8 mouse cellular contexts compared by ENCODE assay signal in the genomic region with DNA sequence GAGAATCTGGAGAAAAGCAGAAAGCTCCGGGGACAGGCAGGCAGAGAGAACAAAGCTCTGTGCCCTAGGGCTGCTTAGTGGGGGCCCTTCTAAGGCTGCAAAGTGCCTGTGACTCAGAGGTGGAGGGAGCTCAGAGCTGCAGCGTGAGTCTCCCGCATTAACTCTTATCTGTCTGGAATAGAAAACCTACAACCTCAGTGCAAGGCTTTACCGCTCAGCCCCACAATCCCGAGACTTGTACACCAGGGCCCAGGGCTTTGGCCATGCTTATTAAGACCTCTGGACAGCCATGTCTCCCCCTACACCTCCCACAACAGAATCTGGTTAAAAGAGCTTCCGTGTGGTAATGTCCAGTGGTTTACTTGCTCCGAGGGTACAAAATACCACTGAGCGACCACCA. TPM values are rescaled to one million over a fixed set of nuclear protein-coding genes. Genes with fewer than 3 reads are reported as not detected.
A peak's percentile ranks its signal among the peaks of the same experiment; 100 is the strongest.
DNase-seq lines count a peak whose midpoint lies in the region; ATAC-seq and TF ChIP-seq lines count a peak whose summit lies in the region.

No protein-coding gene starts in this region.

- TF ChIP-seq POLR2A in MEL (IDR thresholded peaks at IDR 0.05; ENCODE audit: control insufficient read depth in 1 of 2, insufficient read depth in 1 of 2, low read depth in 1 of 2, low read length in 2 of 2, poor library complexity in 1 of 2) = no peak

- peak overlapping the region; percentile 84 for H3K9ac ChIP-seq in MEL (ENCODE audit: control insufficient read depth, low read depth, low read length, poor library complexity, severe bottlenecking)
- peak overlapping the region; percentile 81 for H3K9ac ChIP-seq in forebrain, embryonic 13.5 days
- H3K9ac ChIP-seq in liver, postnatal 0 days (replicated peaks) = no peak overlapping the region

- peak overlapping the region; percentile 94 for H3K4me2 ChIP-seq in forebrain, embryonic 13.5 days
- peak overlapping the region; percentile 77 for H3K4me2 ChIP-seq in liver, postnatal 0 days (ENCODE audit: low read depth, low read length)

- WGBS in forebrain, embryonic 13.5 days = under 1% methylated on average over 8 of the region's 8 CpGs
- 14% methylated on average over 8 of the region's 8 CpGs for WGBS in liver, postnatal 0 days (ENCODE audit: insufficient replicate concordance)

- peaks cover 0 to 4% of the 10 kb centered on the region in 2 experiments; a peak in 1 of 4 replicates for H3K36me3 ChIP-seq in MEL (ENCODE audit: control insufficient read depth in 1 of 2, insufficient read depth in 2 of 2, low read length in 2 of 2)
- H3K36me3 ChIP-seq in forebrain, embryonic 13.5 days (ENCODE audit: poor library complexity, severe bottlenecking) = no peaks in the 10 kb centered on the region
- no peaks in the 10 kb centered on the region for H3K36me3 ChIP-seq in liver, postnatal 0 days (replicated peaks; ENCODE audit: insufficient read depth, low read length)

- no peak for ATAC-seq in forebrain, embryonic 13.5 days
- ATAC-seq in liver, postnatal 0 days = no peak
- ATAC-seq in cerebellum, adult (ENCODE audit: insufficient number of reproducible peaks, low FRiP score, low TSS enrichment) = no peak

- DNase-seq in adrenal gland, adult (ENCODE audit: inconsistent age in 2 of 2, low spot score in 1 of 2) = peak; percentile 62 to 78
- no peak for DNase-seq in adrenal gland, postnatal 4 days (ENCODE audit: low spot score in 2 of 2)
- DNase-seq in MEL (ENCODE audit: low read depth, low spot score) = peak; percentile 36
- DNase-seq in liver, postnatal 0 days = no peak
- DNase-seq in layer of hippocampus, adult 8-10 months (ENCODE audit: low spot score in 2 of 2) = no peak
- no peak for DNase-seq in gastrocnemius, postnatal 10 days

- H3K4me3 ChIP-seq in MEL (ENCODE audit: control insufficient read depth in 1 of 2, insufficient read depth in 1 of 2, low read depth in 2 of 2, low read length in 2 of 2) = peak overlapping the region; percentile 59 to 80
- H3K4me3 ChIP-seq in forebrain, embryonic 13.5 days = peak overlapping the region; percentile 71
- peak overlapping the region; percentile 60 for H3K4me3 ChIP-seq in liver, postnatal 0 days (ENCODE audit: low read depth, low read length)

- H3K4me1 ChIP-seq in MEL (ENCODE audit: control insufficient read depth in 1 of 2, insufficient read depth in 2 of 2, low read length in 2 of 2) = peaks cover 6 to 17% of the 10 kb centered on the region in 2 experiments; a peak in 3 of 4 replicates
- H3K4me1 ChIP-seq in forebrain, embryonic 13.5 days = peaks cover 40% of the 10 kb centered on the region
- H3K4me1 ChIP-seq in liver, postnatal 0 days (ENCODE audit: insufficient read depth) = peaks cover 9% of the 10 kb centered on the region

- TF ChIP-seq EP300 in MEL (IDR thresholded peaks at IDR 0.05; ENCODE audit: low read depth in 1 of 2, low read length in 2 of 2) = no peak; a peak in 1 of 4 replicates
- no peak for TF ChIP-seq EP300 in liver, postnatal 0 days (IDR thresholded peaks at IDR 0.05; ENCODE audit: low read depth)

- H3K27me3 ChIP-seq in MEL (ENCODE audit: control insufficient read depth in 1 of 2, insufficient read depth in 2 of 2, low read length in 2 of 2) = no peaks in the 10 kb centered on the region
- 0 out of 2 replicates have a peak, but pooled peaks cover 6% of the 10 kb centered on the region for H3K27me3 ChIP-seq in forebrain, embryonic 13.5 days
- peaks cover 38% of the 10 kb centered on the region for H3K27me3 ChIP-seq in liver, postnatal 0 days (ENCODE audit: insufficient read depth, low read length)

- TF ChIP-seq RAD21 in MEL (IDR thresholded peaks at IDR 0.05; ENCODE audit: low read depth, low read length) = no peak

- TF ChIP-seq CTCF in MEL (IDR thresholded peaks at IDR 0.05 in 2 of 3, conservative IDR thresholded peaks at IDR 0.05 in 1 of 3; ENCODE audit: control insufficient read depth in 1 of 3, insufficient read depth in 1 of 3, low read depth in 2 of 3, low read length in 3 of 3, poor library complexity in 1 of 3, severe bottlenecking in 1 of 3) = no peak
- TF ChIP-seq CTCF in liver, postnatal 0 days (IDR thresholded peaks at IDR 0.05; ENCODE audit: low read depth) = no peak

- no peaks in the 10 kb centered on the region; the same call in 1 of the 2 replicates for H3K79me2 ChIP-seq in MEL (ENCODE audit: control insufficient read depth, insufficient read depth, low read length, poor library complexity)

- H3K27ac ChIP-seq in MEL (ENCODE audit: control insufficient read depth, low read depth, low read length) = no peak overlapping the region
- 0 out of 2 replicates have a peak overlapping the region, but pooled peaks have one; percentile 31 for H3K27ac ChIP-seq in forebrain, embryonic 13.5 days
- H3K27ac ChIP-seq in liver, postnatal 0 days (ENCODE audit: low read depth) = no peak overlapping the region

- no peaks in the 10 kb centered on the region for H3K9me3 ChIP-seq in MEL (replicated peaks; ENCODE audit: insufficient read depth, low read length)
- H3K9me3 ChIP-seq in forebrain, embryonic 13.5 days (replicated peaks) = no peaks in the 10 kb centered on the region
- no peaks in the 10 kb centered on the region for H3K9me3 ChIP-seq in liver, postnatal 0 days (ENCODE audit: low read length)

TF ChIP-seq in MEL, 35 proteins besides CTCF, POLR2A, EP300 and RAD21:
- no peak for TF ChIP-seq ZC3H11A (IDR thresholded peaks at IDR 0.05; ENCODE audit: low read depth, low read length)
- no peak for TF ChIP-seq MXI1 (IDR thresholded peaks at IDR 0.05; ENCODE audit: low read depth, low read length)
- TF ChIP-seq JUND (IDR thresholded peaks at IDR 0.05; ENCODE audit: low read depth, low read length) = no peak
- TF ChIP-seq RCOR1 (IDR thresholded peaks at IDR 0.05; ENCODE audit: low read depth, low read length) = no peak
- TF ChIP-seq MAFK (IDR thresholded peaks at IDR 0.05; ENCODE audit: borderline replicate concordance, low read depth, low read length) = no peak
- no peak for TF ChIP-seq USF2 (IDR thresholded peaks at IDR 0.05; ENCODE audit: borderline replicate concordance in 1 of 2, insufficient read depth in 1 of 2, low read depth in 1 of 2, low read length in 2 of 2)
- TF ChIP-seq USF1 (IDR thresholded peaks at IDR 0.05; ENCODE audit: low read depth, low read length) = no peak
- no peak for TF ChIP-seq UBTF (IDR thresholded peaks at IDR 0.05; ENCODE audit: borderline replicate concordance, insufficient read depth, low read depth, low read length)
- no peak for TF ChIP-seq GABPA (IDR thresholded peaks at IDR 0.05; ENCODE audit: low read depth, low read length)
- TF ChIP-seq ZMIZ1 (IDR thresholded peaks at IDR 0.05; ENCODE audit: low read depth, low read length) = no peak
- no peak for TF ChIP-seq ZKSCAN1 (IDR thresholded peaks at IDR 0.05; ENCODE audit: low read depth, low read length)
- TF ChIP-seq POLR2AphosphoS2 (IDR thresholded peaks at IDR 0.05; ENCODE audit: low read length) = no peak
- TF ChIP-seq CHD2 (IDR thresholded peaks at IDR 0.05; ENCODE audit: low read length) = no peak
- no peak for TF ChIP-seq MEF2A (IDR thresholded peaks at IDR 0.05; ENCODE audit: extremely low read depth, insufficient replicate concordance, low read depth, low read length, poor library complexity, severe bottlenecking)
- TF ChIP-seq MYC (IDR thresholded peaks at IDR 0.05; ENCODE audit: low read depth, low read length) = no peak

RNA-seq across cellular contexts. Expression of gene Cpne2, which starts 0.8 kb away (rescaled TPM):
- total RNA-seq in adrenal gland, postnatal 4 days (2021) = 10 to 100 TPM; 18.1 to 20.4 TPM
- total RNA-seq in MEL (2012; rRNA removed) = 15.7 and 19.1 TPM in 2 replicates
- 10 to 100 TPM in 1 of 2 experiments, not detected in 1; 29.7 TPM for polyA plus RNA-seq in MEL (2012; ENCODE audit: insufficient read depth in 1 of 2, insufficient read length in 2 of 2, low read depth in 1 of 2, low replicate concordance in 2 of 2, missing spikeins in 1 of 2)
- polyA plus RNA-seq in forebrain, embryonic 13.5 days (2015; fragmentation: Nextera tagmentation; extraction: Ambion mirVana) = 14.3 and 18.6 TPM in 2 replicates
- polyA plus RNA-seq in liver, postnatal 0 days (2015; fragmentation: Nextera tagmentation; extraction: Ambion mirVana) = 3.9 and 4.2 TPM in 2 replicates
- 10 to 100 TPM; 45.0 to 47.3 (median 46.7) TPM for total RNA-seq in layer of hippocampus, adult 8-10 months (2022)
- total RNA-seq in gastrocnemius, postnatal 10 days (2021) = 10 to 100 TPM; 21.5 to 23.8 TPM

Comparison
In these comparisons a context has a peak if more than half of its experiments do, and no peak if none do; other contexts are left out.
1. DNase-seq: peak in adrenal gland, adult (2 of 2) and MEL (single experiment); none in adrenal gland, postnatal 4 days (0 of 2), liver, postnatal 0 days (single experiment), layer of hippocampus, adult 8-10 months (0 of 2) and gastrocnemius, postnatal 10 days (single experiment).
2. Peak in every context shown above with its lines, with median percentiles within 50 percentile points of each other: H3K4me3 ChIP-seq.